Mouse (Mus musculus) lung, postnatal 14 days (tissue): ENCODE data around the gene Gm26920.
"Not testable (repeated sequence)": the region's sequence is repeated elsewhere in the genome, so short reads cannot be mapped to it uniquely, and the experiment has no call there.

Experiments used
- DNase-seq: peaks from one replicate; pipeline ENCODE4 v3.0.0; 2021

Gm26920 gene

DNA sequence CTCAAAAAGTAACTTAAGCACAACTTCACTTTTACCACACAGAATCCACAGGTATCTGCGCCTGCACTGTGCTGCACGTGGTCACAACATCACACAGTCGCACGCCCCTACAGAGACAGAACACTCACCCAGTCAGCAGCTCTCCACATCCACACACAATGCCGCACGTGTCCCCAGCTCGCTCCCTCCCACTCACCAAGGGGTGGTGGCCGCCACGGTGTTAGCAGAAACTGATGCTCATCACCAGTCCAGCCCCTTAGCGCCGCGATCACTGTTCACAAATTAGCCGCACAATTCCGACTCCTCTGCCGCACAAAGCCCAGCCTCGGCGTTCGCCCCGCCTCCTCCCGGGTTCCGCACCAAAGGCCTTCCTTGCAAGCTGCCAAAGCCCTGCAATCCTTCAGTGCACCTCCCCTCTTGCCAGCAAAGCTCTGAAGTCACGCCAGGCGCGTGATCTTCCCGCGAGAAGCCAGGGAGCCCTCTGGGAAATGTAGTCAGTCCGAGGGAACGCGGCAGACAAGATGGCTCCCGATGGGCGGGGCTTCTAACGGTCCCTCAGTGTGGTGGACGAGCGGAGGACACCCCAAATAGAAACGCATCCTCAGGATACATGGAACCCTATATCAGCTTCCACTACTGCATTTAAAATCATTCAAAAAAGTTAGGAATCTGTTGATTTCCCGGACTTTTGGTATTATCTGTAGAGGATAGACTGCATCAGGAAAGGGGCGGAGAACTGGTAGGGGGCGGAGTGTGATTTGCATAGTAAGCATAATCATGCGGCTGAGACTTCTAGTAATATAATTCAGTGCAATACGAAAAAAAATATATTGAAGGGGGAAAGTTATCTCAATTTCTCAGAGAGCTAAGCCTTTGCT, at the start of gene Gm26920, which contains the start of gene Zfp566:
TSS of gene Gm26920 (minus strand) at position 319 of the 878 bp plus-strand sequence.
TSS of gene Zfp566 (minus strand) at position 436 of the 878 bp plus-strand sequence.
- DNase-seq = peak; percentile 96

DNA sequence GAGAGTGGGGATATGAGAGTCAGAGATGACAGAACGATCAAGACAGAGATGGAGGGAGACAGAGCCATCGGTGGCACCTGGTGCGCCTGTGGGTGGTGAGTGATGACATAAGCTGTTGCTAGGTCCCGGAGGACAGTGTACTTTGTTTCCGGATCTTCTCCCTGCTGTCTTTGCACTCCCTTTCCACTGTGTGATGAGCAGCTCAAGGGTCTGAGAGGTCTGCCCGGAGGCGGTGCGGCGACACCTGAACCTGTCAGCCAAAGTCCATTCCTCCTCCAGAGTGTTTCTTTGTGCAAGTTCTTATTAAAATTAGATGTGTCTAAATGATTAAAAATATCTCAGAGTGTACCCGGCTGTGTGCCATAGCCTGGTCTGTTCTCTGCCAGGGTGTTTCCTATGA, 46.6 kb upstream of the Gm26920 start:
- no peak for DNase-seq

DNA sequence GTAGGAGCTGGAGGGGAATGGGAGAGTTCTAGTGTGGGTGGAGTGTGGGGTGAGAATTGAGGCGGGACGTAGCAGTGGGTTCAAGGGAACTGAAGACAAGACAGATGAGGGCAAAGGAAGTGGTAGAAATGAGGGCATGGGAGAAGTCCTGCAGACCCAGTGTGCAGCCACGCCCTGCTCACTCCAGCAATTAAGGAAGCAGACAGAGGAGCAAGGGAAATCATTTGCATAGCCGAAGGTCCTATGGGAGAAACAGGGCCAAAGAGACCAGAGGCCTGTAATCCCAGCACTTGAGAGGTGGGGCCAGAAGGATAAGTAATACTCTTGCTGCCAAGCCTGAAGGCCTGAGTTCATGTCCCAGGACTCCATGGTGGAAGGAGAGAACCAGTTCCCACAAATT, 42.2 kb upstream of the Gm26920 start:
- DNase-seq = no peak

DNA sequence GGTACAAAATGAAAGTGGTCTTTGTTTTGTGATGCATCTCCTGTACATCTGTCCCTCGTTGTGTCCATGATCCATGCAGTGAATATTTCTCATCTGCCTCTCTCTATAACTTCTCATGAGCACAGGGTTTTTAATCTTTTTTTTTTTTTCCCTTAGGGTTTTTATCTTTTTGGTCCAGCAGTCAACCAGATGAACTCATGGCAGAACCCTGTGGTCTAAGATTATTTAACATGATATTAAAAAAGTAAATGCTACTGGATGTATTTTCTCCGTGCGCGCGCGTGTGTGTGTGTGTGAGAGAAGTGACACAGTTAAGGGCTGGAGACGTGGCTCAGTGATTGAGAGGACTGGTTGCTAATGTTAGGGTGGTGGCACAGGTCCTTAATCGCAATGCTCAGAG, 39.7 kb upstream of the Gm26920 start:
- no peak for DNase-seq

DNA sequence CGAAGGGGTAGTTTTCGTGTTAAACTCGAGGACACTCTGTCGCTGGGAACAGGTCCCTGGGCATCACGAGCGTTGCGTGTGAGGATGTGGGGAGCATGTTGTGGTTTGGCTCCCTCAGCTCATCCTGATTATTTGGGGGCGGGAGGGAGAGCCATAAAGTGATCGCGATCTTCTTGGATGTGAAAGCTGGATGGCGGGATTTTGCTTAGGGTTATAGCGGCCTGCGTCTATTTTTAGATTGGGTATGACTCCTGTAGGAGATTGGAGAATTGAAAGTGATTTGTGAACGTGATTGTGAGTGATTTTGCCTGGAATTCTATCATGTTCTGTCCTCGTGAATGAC, 31.9 kb upstream of the Gm26920 start:
- no peak for DNase-seq

DNA sequence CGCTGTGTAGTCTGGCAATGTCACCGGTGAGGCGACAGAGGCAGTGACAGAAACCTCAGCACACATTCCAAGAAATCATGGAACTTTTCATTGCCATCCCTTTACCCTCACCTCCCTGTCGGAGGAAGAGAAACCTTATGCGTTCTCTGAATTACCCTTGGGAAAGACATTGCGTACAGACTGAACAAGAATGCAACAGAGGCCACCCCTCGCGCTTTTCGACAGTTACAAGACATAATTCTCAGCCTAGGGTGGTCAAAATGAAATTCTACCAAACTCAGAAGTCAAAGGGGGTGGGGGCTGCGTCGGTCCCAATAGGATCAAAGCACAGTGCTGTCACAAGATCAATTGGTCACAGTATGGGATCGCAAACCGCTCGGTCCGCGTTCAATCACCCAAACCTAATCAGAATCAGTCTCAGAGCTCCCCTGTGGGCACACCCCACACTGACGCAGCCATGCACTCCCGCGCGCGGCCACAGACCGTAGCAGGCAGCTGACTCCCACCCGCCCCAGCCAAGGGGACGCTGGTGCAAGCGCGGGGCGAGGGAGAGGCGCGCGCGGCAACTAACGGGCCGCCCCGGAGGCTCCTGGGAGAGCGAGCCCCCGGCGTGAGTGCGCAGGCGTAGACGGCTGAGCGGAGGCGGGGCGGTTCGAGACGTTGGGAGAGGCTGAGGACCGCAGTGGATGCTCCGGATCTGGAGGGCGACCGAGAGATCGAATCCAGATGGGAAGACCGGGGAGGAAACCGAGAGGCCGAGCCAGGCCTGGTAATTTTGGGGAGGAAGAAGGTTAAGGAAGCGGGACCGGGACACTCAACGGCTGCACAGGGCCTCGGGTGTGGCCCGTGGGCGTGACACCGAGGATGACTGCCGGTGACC, 31.3 kb upstream of the Gm26920 start, which contains the start of gene Zfp382:
TSS of gene Zfp382 (plus strand) at position 635 of the 880 bp plus-strand sequence.
- peak; percentile 91 for DNase-seq

DNA sequence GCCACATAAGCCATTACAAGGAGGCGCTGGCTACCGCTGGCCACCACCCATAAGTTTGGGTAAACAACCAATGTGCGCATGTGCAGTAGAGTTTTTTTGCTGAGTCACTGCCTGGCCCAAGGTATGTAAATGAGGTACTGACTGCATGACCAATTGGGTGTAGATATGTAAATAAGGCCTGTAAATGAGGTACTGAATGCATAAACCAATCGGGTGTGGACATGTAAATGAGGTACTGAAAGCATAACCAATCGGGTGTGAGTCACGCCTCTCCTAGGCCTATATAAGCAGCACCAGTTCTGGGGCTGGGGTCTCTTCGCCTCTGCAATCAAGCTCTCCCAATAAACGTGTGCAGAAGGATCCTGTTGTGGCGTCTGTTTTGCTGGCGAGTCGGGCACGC, 27.7 kb upstream of the Gm26920 start:
- not testable (repeated sequence) for DNase-seq

DNA sequence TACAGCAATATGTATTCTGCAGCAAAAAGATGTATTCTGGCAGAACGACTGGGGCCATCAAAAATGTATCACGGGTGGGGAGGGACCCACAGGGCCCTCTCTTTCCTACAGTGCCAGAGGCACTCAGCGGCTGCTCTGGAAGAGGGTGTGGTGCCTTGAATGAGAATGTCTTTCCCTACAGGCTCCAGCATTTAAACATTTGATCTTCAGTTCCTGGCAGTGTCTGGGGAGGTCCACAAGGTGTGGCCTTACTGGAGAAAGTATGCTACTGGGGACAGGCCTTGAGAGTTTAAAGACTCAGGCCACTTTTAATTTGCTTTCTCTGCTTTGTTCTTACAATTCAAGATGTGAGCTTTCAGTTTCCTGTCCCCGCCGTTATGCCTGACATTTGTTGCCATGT, 25.9 kb upstream of the Gm26920 start:
- DNase-seq = no peak

DNA sequence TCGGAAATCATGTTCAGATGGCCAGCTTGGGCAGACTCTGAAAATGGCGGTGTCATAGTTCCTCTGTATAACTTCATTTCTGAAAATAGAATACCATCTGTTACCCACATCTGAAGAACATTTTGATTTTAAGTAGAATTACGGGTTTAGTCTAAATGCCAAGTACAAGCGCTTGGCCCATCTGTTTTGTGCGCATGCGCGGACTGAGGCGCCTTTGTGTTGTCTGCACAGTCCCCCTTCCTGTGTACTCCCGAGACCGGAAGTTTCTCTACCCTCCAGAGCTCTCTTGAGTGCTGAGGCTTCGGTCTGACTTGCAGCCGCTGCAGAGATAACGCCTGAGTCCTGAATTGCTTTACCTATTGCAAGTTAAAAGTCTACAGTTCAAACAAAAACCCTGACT, 9.1 kb upstream of the Gm26920 start:
- peak; percentile 18 for DNase-seq

DNA sequence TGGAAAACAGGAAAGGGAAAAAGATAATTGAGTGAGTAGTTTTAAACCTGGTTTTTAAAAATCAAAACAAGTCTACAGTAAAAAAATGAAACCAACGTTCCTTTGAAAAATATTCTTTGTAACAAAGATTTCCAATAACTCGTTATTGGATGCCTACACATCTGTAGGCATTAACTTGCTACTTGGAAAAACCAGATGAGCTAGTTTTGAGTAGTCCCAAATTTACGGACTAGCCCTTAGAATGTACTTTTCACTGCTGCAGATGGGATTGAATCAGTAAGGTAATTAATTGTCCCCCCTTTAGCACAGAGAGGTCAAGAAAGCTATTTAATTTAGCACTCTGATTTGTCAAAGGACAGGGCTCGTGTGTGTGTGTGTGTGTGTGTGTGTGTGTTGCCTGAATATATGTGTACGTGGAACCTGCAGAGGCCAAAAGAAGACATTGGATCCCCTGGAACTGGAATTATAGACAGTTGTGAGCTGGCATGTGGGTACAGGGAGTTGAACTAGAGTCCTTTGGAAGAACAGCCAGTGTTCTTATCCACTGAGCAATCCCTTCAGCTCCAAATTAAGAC, 5.4 kb upstream of the Gm26920 start:
- no peak for DNase-seq

DNA sequence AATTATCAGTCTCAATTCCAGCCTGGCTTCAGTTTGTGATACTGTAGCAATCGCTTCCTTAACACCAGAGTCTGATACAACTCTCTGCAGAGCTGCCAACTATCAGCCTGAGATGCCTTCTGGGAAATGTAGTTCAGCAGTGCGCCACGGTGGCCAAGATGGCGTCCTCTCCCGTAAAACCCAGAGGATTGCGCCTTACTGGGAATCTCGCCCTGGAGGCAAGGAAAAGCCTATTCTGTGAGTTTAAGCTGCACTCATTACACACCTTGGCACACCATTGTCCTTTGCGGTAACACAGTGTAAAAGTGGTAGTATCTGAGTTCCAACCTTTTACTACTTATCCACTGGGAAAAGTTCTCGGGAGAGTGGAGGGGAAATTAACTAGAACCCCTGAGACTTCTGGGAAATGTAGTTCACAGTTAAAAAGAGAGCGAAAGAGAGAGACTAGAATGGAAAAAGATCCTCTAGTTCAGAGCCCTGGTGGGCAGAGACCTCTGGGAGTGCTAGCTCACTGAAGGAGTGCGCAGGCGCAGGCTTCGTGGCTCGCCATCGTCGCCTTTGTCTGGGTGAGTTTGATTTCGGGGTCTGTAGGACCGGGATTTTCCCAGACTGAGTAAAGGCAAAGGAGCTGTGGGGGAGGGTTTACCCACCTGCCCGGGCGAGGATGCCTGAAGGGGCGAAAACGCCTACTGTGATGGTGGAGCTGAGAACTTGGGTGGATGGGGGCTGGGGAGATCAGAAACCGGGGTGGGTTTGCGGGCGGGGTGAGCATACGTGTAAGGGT, 4.6 kb upstream of the Gm26920 start, which contains the start of gene Zfp260:
TSS of gene Zfp260 (plus strand) at position 132 of the 784 bp plus-strand sequence.
- DNase-seq = peak; percentile 89

DNA sequence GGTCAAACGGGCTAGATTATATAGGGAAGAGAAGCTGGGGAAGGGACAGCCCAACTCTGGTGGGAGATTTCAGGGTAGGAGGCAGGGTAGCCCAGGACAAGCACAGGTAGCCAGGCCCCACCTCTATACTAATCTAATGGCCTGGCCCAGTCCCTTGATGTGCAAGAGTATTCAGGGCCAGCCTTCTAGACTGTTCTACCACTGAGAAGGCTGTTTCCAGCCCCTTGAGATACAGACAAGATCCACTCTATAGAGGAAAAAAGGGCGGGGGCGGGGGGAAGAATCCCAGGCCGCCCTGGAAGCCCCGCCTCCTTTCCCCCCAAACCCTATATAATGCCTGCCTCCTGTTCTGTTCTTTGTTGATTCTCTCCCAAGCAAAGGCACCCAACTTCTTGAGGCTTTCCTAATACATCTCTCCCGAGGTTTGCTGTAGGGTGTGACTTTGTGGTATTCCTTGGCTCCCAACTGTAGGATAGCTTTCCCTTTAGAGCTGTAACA, 3.8 kb upstream of the Gm26920 start:
- no peak for DNase-seq

DNA sequence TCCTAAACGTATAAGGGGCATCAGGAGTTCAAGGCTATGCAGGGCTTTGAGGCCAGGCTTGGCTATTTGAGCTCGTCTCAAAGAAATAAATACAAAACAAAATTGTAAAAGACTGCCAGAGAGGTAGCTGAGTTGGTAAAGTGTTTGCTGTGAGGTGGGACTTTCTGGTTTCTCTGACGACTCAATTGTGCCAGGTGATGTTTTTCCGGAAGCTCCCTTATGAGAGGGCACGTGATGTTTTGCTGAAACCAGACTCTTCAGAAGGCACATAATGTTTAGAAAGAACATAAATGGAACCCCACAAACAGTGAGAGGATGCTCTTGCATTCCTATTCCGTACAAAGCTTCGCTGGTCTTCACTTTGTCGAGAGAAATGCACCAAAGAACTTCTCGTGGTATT, 2.5 kb upstream of the Gm26920 start:
- DNase-seq = no peak

DNA sequence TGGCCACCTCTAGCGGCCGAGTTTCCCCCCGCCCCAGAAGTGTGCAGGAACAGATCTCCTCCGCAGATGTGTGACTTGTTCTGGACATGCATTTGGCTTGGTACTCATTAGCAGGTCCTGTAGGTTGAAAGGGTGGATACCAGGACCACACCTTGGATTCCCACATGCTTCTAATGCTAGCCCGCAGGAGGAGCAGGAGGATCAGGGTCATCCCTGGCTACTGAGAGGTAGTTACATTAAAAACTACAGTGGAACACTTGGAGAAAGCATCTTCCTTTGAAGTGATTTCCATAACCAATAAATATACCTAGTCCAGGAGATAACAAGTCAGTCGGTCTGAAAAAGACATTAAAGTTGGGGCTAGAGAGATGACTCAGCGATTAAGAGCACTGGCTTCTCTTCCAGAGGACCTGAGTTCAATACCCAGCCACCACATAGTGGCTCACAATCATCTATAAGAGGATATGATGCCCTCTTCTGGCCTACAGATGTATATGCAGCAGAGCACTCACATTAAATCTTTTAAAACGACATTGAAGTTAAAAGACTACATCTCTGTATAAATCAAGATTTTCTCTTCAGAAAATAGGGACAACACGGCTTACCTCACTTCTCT, 868 bp upstream of the Gm26920 start:
- no peak for DNase-seq

DNA sequence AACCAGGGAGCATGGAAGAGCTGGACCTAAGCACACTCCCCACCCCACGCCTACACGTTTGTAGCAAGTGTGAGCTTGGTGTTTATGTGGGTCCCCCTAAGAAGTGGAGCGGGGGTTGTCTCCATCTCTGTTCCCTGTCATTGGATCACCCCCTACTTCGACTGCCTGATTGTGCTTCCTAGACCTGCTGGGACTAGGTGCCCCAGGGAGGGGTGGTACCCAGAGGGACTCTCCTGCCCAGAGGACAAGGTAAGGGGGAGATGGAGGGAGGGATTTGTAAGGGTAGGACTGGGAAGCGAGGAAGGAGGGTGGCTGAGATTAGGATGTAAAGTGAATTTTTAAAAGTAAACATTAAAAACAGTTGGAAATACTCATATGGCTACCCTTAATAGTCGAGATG, 805 bp downstream of the Gm26920 start:
- no peak for DNase-seq

DNA sequence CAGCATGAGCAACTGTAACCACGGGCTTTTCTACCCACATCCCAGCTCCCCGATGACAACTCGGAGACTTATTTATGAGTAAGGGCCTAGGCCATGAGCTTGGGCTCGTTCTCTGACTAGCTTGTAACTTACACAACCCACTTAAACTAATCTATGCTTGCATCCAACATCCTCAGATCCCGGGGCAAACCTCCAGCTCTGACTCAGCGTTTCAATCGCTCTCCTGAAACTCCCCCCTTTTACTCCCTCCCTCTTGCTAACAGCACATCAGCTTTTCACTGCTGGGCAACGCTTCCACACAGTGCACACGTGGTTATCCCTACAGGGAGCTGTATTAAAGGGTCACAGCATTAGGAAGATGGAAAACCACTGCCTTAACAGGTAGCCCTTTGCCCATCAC, 3.7 kb downstream of the Gm26920 start:
- DNase-seq = no peak

DNA sequence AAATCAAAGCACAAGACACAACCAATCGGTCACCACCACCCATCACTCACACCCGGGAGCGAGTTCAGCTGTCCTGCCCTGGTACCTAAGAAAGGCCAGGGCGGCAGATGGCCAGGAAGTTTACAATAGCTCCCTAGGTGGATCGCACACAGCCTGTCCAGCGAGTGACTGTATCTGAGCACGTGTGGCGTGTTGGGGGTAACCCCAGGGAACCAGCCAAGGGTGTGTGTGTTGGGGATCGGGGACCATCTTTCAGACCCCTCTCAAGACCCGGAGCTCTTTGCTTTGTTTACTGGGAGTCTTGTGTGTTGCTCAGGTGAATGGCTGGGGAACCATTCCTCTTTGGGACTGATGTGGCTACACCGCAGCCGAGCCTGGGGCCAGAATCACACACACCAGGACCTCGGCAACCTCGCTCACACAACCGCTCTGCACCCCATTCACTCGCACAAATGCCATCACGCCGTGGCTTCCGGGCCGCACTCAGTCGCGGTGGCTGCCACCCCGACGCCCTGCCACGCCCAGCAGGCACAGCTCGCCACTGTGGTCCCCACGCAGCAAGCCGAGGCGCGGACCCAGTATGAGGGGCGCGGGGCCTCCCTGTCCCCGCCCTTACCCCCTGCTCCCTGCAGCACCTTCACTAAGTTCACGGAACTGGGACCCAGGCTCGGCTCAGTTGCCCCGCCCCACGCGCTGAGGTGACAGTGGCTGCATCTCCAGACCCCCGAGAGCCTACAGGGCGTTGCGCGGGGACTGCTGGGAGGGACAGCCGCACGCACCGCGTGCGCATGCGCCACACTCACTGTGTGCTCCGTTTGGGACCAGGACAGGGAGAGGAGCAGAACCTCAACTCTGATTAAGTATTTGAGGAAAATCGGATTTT, 17.8 kb downstream of the Gm26920 start, which contains the start of gene Zfp82:
TSS of gene Zfp82 (minus strand) at position 755 of the 883 bp plus-strand sequence.
- peak; percentile 79 for DNase-seq

DNA sequence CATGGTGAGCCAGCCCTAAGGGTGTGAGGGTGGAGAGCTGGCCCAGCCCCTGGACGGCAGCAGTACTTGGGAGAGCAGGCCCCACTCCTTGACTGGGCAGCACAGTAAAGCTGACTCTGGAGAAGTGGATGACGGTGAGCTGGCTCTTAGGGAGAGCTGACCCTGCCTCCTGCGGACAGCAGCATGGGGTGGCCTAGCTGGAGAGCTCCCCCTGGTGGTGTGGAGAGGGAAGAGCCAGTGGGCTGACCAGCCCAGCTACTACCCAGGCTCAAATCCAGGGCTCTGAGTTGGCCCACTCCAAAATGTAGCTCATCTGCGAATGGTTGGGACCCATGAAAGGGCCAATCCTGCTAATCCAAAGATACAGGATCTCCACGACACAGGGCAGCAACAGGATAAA, 25.6 kb downstream of the Gm26920 start:
- DNase-seq = no peak

DNA sequence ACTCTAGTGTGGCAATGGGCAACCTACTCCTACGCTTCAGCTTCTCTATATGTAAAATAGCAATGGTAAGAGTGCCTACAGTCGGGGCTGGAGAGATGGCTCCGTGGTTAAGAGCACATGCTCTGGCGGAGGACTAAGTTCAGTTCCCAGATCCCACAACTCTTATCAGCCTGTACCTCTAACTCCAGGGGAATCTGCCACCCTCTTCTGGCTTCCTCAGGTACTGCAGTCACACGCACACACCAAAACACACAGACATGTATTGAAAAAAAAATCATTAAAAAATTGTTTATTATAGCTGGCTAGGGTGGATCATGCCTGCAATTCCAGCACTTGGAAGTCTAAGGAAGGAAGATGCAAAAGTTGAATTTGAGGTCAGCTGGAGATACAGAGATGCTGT, 27.7 kb downstream of the Gm26920 start:
- DNase-seq = no peak

DNA sequence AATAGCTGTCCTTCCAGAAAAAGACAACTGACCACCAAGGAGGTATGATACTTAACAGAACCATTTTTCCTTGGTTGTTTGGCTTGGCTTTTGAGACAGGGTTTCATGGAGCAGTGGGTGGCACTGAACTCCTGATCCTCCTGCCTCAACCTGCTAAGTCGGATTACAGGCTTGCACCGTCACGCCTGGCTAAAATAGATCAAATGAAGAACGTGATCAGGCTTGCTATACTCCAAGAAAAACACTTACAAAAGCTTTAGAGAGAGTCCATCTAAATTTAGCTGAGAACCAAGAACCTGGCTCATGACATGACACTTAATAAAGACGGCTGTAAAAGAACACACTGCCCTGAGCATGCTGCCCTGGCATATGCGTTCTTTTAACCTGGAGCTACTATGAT, 29.9 kb downstream of the Gm26920 start:
- no peak for DNase-seq

DNA sequence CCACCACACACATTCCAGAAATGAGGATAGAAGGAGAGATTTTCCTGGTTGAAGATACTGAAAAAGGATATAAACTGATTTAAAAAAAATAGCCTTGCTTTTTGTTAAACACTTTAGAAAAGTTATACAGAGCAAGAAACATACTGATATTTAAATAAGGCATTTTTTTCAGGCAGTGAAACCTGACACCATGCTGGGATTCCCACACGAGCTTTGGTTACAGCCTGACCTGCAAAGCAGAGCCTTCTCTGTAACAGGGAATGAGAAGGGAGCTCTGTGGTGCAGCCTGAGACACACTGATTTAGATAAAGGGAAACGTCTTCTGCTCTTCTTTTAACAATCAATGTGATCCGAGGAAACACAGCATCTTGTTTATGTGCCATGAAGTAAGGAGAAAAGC, 36.6 kb downstream of the Gm26920 start:
- no peak for DNase-seq
